Mouse (Mus musculus) central nervous system, embryonic 14 days (tissue): ENCODE results near the gene Tkt. TPM values are rescaled to one million over a fixed set of nuclear protein-coding genes. Genes with fewer than 3 reads are reported as not detected.

Source experiments
- polyA plus RNA-seq: library from polyadenylated mRNA; depleted of rRNA; stranded (reverse); fragments of >200 nt; gene quantifications from 2 replicates; pipeline ENCODE4 v1.2.3, GENCODE M21; 2012; rRNA removed

Gene Tkt
- polyA plus RNA-seq, result 206 and 247 TPM in 2 replicates

DNA sequence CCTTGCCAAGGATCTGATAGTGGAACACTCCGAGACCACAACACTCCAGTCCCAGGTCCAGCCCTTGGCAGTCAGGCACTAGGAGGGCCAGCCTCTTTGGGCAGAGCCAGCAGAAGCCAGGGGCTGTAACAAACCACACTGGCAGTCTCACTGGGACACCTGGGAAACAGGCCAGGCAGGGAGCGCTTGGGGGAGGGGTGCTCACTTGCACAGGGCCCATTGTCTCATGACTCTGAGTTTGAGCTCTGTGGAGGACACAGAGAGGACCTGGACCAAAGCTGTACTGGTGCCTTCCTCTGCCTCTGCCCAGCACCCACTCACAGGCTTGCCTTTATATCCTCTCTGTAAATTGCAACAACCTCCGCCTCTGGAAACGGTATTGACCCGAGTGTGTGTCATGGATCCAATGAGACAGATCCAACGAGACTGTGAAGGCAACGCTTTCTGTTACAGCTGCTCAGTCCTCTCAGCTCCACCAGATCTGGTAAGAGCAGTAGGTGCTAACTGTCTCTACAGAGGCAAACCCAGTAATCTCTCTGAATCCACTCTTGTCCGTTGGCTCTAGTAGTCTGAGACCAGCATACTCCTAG, at the start of gene Tkt:
Gene Tkt, plus strand, starts transcription at position 229 of the 590 bp plus-strand sequence.

Other genes with a start within 250 kb of the Tkt start
- gene Dcp1a, start 68.8 kb upstream of the Tkt start, polyA plus RNA-seq, result 28.1 and 29.8 TPM in 2 replicates
- 28.9 and 29.4 TPM in 2 replicates for gene Cacna1d, start 56.9 kb upstream of the Tkt start, polyA plus RNA-seq
- 50.9 and 59.4 TPM in 2 replicates for gene Prkcd, start 77.9 kb downstream of the Tkt start, polyA plus RNA-seq
- 10.8 and 11.9 TPM in 2 replicates for gene Rft1, start 106.0 kb downstream of the Tkt start, polyA plus RNA-seq
- 9.3 and 10.1 TPM in 2 replicates for gene Sfmbt1, start 166.5 kb downstream of the Tkt start, polyA plus RNA-seq